Mouse (Mus musculus): Measurements from ENCODE around the gene Olfr767. TPM values are rescaled to one million over a fixed set of nuclear protein-coding genes. Genes with fewer than 3 reads are reported as not detected.
"Not testable (repeated sequence)": the region's sequence is repeated elsewhere in the genome, so short reads cannot be mapped to it uniquely, and the experiment has no call there.

Gene Olfr767
- polyA plus RNA-seq (2012), result not detected in 2 replicates

- H3K4me1 ChIP-seq (ENCODE audit: control insufficient read depth); H3K36me3 ChIP-seq (ENCODE audit: control insufficient read depth); H3K27me3 ChIP-seq (ENCODE audit: control insufficient read depth); H3K4me3 ChIP-seq (replicated peaks); H3K9me3 ChIP-seq (ENCODE audit: control insufficient read depth, low read length): not testable (repeated sequence)
These were observed at the start of gene Olfr767 for GRCm38 (mm10) chr10:129082810-129083209. Gene Olfr767 (minus strand): TSS chr10:129082910.

- H3K4me3 ChIP-seq (replicated peaks), result no peak within 1 kb of the TSS
- H3K27me3 ChIP-seq (ENCODE audit: control insufficient read depth), result no peaks in the 10 kb centered on the region
- H3K9me3 ChIP-seq (ENCODE audit: control insufficient read depth, low read length), result peaks cover 23% of the 10 kb centered on the region
- TF ChIP-seq TAL1 (IDR thresholded peaks at IDR 0.05; ENCODE audit: low read length), result no peak
- TF ChIP-seq GATA1 (IDR thresholded peaks at IDR 0.05; ENCODE audit: low read length), result no peak
- no peaks in the 10 kb centered on the region for H3K4me1 ChIP-seq (ENCODE audit: control insufficient read depth)
- no peaks in the 10 kb centered on the region for H3K36me3 ChIP-seq (ENCODE audit: control insufficient read depth)
These were observed 35.1 kb upstream of the Olfr767 start, which contains the start of gene Olfr769 for GRCm38 (mm10) chr10:129117761-129118160. Gene Olfr769 (minus strand): TSS chr10:129117861.

DNA sequence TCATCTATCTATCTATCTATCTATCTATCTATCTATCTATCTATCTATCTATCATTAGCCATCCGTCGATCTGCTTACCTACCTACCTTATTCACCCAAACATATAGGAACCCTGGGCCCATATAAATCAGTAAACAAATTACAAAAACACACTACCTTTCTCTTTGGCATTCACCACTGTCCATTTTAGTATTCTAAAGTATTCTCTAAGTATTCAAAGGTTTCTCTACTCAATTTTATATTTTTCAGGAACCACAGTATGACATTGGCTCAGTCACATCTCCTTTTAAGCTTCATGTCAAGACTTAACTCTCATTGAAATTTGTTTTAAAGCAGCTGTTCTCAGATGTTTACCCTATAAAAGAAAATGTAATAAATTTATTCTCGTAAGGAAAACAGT, 32.4 kb upstream of the Olfr767 start:
- no peak for TF ChIP-seq GATA1 (IDR thresholded peaks at IDR 0.05; ENCODE audit: low read length)
- TF ChIP-seq TAL1 (IDR thresholded peaks at IDR 0.05; ENCODE audit: low read length), result no peak

GRCm38 (mm10) chr10:129101231-129101630, 18.5 kb upstream of the Olfr767 start:
- TF ChIP-seq GATA1 (IDR thresholded peaks at IDR 0.05; ENCODE audit: low read length), result no peak
- no peaks in the 10 kb centered on the region for H3K36me3 ChIP-seq (ENCODE audit: control insufficient read depth)
- no peak overlapping the region for H3K4me3 ChIP-seq (replicated peaks)
- H3K27me3 ChIP-seq (ENCODE audit: control insufficient read depth), result no peaks in the 10 kb centered on the region
- peaks cover 10% of the 10 kb centered on the region for H3K9me3 ChIP-seq (ENCODE audit: control insufficient read depth, low read length)
- no peaks in the 10 kb centered on the region for H3K4me1 ChIP-seq (ENCODE audit: control insufficient read depth)

More for the DNA sequence above, 32.4 kb upstream of the Olfr767 start:
- Histone ChIP-seq H3K36me3 (ENCODE audit: control insufficient read depth) (no peaks in the 10 kb centered on the region), H3K27me3 (ENCODE audit: control insufficient read depth) (no peaks in the 10 kb centered on the region), H3K9me3 (ENCODE audit: control insufficient read depth, low read length) (peaks cover 34% of the 10 kb centered on the region), H3K4me3 (replicated peaks) (no peak overlapping the region), H3K4me1 (ENCODE audit: control insufficient read depth) (no peaks in the 10 kb centered on the region)

DNA sequence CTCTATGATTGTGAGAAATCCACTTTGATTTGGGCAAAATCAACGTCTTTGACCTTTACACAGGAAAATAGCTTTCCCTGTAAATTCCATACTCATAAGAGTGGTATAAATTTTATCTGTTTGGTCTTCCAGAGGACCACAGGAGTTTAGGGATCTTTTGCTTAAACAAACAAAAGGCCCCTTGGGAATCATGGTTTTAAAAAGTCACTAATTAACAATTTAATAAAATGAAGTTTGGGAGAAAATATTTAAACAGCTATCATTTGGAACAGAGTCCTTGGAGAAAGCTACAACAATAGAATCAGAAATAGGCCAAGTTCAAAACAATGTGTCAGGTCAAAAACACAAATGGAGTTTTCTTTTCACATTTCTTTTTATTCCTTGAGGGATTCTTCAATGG, 16.6 kb upstream of the Olfr767 start, which contains the start of gene Olfr768:
TSS of gene Olfr768 (minus strand) at position 101 of the 400 bp plus-strand sequence.
- Histone ChIP-seq H3K9me3 (ENCODE audit: control insufficient read depth, low read length) (peaks cover 5% of the 10 kb centered on the region), H3K27me3 (ENCODE audit: control insufficient read depth) (no peaks in the 10 kb centered on the region), H3K4me3 (replicated peaks) (no peak within 1 kb of the TSS), H3K4me1 (ENCODE audit: control insufficient read depth) (no peaks in the 10 kb centered on the region), H3K36me3 (ENCODE audit: control insufficient read depth) (no peaks in the 10 kb centered on the region)
- TF ChIP-seq TAL1 (IDR thresholded peaks at IDR 0.05; ENCODE audit: low read length) (no peak), GATA1 (IDR thresholded peaks at IDR 0.05; ENCODE audit: low read length) (no peak)

- H3K4me1 ChIP-seq (ENCODE audit: control insufficient read depth), result no peaks in the 10 kb centered on the region
- H3K4me3 ChIP-seq (replicated peaks), result no peak within 1 kb of the TSS
- TF ChIP-seq GATA1 (IDR thresholded peaks at IDR 0.05; ENCODE audit: low read length) (no peak), TAL1 (IDR thresholded peaks at IDR 0.05; ENCODE audit: low read length) (no peak)
- H3K27me3 ChIP-seq (ENCODE audit: control insufficient read depth), result no peaks in the 10 kb centered on the region
- no peaks in the 10 kb centered on the region for H3K9me3 ChIP-seq (ENCODE audit: control insufficient read depth, low read length)
- H3K36me3 ChIP-seq (ENCODE audit: control insufficient read depth), result no peaks in the 10 kb centered on the region
These were observed 13.8 kb downstream of the Olfr767 start, which contains the start of gene Olfr766-ps1 for GRCm38 (mm10) chr10:129068877-129069276. Gene Olfr766-ps1 (minus strand): TSS chr10:129068977.

DNA sequence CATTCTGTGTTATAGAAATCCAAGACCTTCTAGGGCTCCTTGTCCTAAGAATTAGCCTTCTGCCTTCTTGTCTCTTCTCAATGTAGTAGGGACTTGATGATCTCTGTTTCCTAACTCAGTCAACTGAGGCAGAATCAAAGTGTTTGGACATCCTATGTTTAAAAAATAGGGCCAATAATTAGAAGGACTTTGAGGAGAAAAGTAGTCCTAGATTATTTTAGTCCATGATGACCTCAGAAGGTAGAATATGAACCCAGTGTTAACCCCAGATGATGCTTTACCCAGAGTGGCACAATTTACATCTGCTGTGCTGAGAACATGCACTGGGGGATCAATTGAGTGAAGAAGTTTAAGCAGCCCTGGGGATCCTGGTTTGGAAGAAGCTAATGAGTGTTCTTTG, 32.8 kb downstream of the Olfr767 start, which contains the start of gene Olfr765:
TSS of gene Olfr765 (minus strand) at position 101 of the 400 bp plus-strand sequence.
- H3K27me3 ChIP-seq (ENCODE audit: control insufficient read depth); H3K4me1 ChIP-seq (ENCODE audit: control insufficient read depth); H3K9me3 ChIP-seq (ENCODE audit: control insufficient read depth, low read length); H3K4me3 ChIP-seq (replicated peaks); H3K36me3 ChIP-seq (ENCODE audit: control insufficient read depth): not testable (repeated sequence)

DNA sequence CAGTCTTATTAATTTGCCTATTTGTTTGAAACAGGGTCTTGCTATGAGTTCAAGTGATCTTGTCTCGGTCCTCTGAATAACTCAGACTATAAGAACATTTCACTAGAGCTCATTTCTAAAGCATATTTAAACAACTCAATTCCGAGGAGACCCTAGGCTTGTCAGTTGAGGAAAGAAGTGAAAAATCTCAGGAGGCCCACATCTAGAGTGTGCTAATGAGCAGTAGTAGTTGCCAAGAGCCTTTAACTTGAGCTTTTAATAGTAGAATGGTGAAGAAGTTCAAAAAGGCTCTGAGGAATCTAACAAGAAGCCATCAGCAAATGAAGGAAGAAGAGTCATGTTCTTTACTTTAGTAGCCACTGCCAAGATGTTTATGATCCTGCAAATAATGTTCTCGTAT, 42.9 kb downstream of the Olfr767 start, which contains the start of gene Olfr764-ps1:
TSS of gene Olfr764-ps1 (minus strand) at position 101 of the 400 bp plus-strand sequence.
- Histone ChIP-seq H3K4me1 (ENCODE audit: control insufficient read depth) (no peaks in the 10 kb centered on the region), H3K9me3 (ENCODE audit: control insufficient read depth, low read length) (peaks cover 5% of the 10 kb centered on the region; the same call in 1 of the 2 replicates), H3K4me3 (replicated peaks) (no peak within 1 kb of the TSS), H3K27me3 (ENCODE audit: control insufficient read depth) (no peaks in the 10 kb centered on the region), H3K36me3 (ENCODE audit: control insufficient read depth) (no peaks in the 10 kb centered on the region)
- TF ChIP-seq GATA1 (IDR thresholded peaks at IDR 0.05; ENCODE audit: low read length) (no peak), TAL1 (IDR thresholded peaks at IDR 0.05; ENCODE audit: low read length) (no peak)

DNA sequence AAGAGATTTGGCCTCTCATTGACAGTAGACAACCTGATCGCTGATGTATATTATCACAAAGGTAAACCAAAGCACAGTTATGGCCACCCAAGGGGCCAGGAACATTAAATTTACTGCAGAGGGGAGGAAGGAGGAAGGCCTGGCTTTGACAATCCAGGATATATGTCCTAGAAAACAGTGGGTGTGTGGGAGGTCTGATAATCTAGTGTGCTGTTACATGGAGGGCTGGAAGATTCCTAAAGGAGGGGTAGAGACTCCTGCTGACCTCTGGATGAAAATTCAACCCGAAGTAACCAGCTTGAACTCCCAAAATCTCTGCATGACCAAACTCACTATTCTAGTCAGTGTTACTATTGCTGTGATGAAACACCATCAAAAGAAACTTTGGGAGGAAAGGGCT, 54.4 kb downstream of the Olfr767 start:
- H3K27me3 ChIP-seq (ENCODE audit: control insufficient read depth), result no peaks in the 10 kb centered on the region
- TF ChIP-seq TAL1 (IDR thresholded peaks at IDR 0.05; ENCODE audit: low read length) (no peak), GATA1 (IDR thresholded peaks at IDR 0.05; ENCODE audit: low read length) (no peak)

GRCm38 (mm10) chr10:129026018-129026662, 56.6 kb downstream of the Olfr767 start:
- TF ChIP-seq GATA1 (IDR thresholded peaks at IDR 0.05; ENCODE audit: low read length) (no peak), TAL1 (IDR thresholded peaks at IDR 0.05; ENCODE audit: low read length) (no peak)
- H3K27me3 ChIP-seq (ENCODE audit: control insufficient read depth), result no peaks in the 10 kb centered on the region
- no peaks in the 10 kb centered on the region for H3K9me3 ChIP-seq (ENCODE audit: control insufficient read depth, low read length)
- no peaks in the 10 kb centered on the region for H3K36me3 ChIP-seq (ENCODE audit: control insufficient read depth)
- H3K4me1 ChIP-seq (ENCODE audit: control insufficient read depth), result no peaks in the 10 kb centered on the region
- no peak overlapping the region for H3K4me3 ChIP-seq (replicated peaks)

More for the DNA sequence above, 54.4 kb downstream of the Olfr767 start:
- Histone ChIP-seq H3K4me3 (replicated peaks) (no peak overlapping the region), H3K4me1 (ENCODE audit: control insufficient read depth) (no peaks in the 10 kb centered on the region), H3K36me3 (ENCODE audit: control insufficient read depth) (no peaks in the 10 kb centered on the region), H3K9me3 (ENCODE audit: control insufficient read depth, low read length) (no peaks in the 10 kb centered on the region)

Other genes starting within 250 kb of the Olfr767 start
- not detected in 2 replicates for gene Gdf11, start 191.2 kb downstream of the Olfr767 start, polyA plus RNA-seq (2012)
- 0.04 and 0.21 TPM in 2 replicates for gene Cd63, start 181.9 kb downstream of the Olfr767 start, polyA plus RNA-seq (2012)
- 0.06 and 0.17 TPM in 2 replicates for gene Rdh5, start 160.0 kb downstream of the Olfr767 start, polyA plus RNA-seq (2012)
- gene Bloc1s1, start 158.9 kb downstream of the Olfr767 start, polyA plus RNA-seq (2012), result 16.6 and 25.2 TPM in 2 replicates
- gene Itga7, start 149.1 kb downstream of the Olfr767 start, polyA plus RNA-seq (2012), result 0.07 TPM in 1 of 2 replicates, not detected in the other
- not detected in 2 replicates for gene Mettl7b, start 121.9 kb downstream of the Olfr767 start, polyA plus RNA-seq (2012)
- not detected in 2 replicates for gene Olfr9, start 93.5 kb downstream of the Olfr767 start, polyA plus RNA-seq (2012)
- gene Olfr763, start 72.1 kb downstream of the Olfr767 start, polyA plus RNA-seq (2012), result not detected in 2 replicates
- gene Olfr764-ps1, start 43.0 kb downstream of the Olfr767 start, polyA plus RNA-seq (2012), result not detected in 2 replicates
- not detected in 2 replicates for gene Olfr765, start 32.9 kb downstream of the Olfr767 start, polyA plus RNA-seq (2012)
- not detected in 2 replicates for gene Olfr766-ps1, start 13.9 kb downstream of the Olfr767 start, polyA plus RNA-seq (2012)
- not detected in 2 replicates for gene Olfr768, start 16.5 kb upstream of the Olfr767 start, polyA plus RNA-seq (2012)
- not detected in 2 replicates for gene Olfr769, start 35.0 kb upstream of the Olfr767 start, polyA plus RNA-seq (2012)
- gene Olfr770, start 56.1 kb upstream of the Olfr767 start, polyA plus RNA-seq (2012), result not detected in 2 replicates
- gene Olfr771, start 81.8 kb upstream of the Olfr767 start, polyA plus RNA-seq (2012), result not detected in 2 replicates
- not detected in 2 replicates for gene Olfr772, start 95.0 kb upstream of the Olfr767 start, polyA plus RNA-seq (2012)
- gene Olfr773, start 104.5 kb upstream of the Olfr767 start, polyA plus RNA-seq (2012), result not detected in 2 replicates
- gene Olfr774, start 153.3 kb upstream of the Olfr767 start, polyA plus RNA-seq (2012), result not detected in 2 replicates
- gene Olfr775, start 165.5 kb upstream of the Olfr767 start, polyA plus RNA-seq (2012), result 0.01 TPM in 1 of 2 replicates, not detected in the other
- gene Olfr776, start 176.2 kb upstream of the Olfr767 start, polyA plus RNA-seq (2012), result 0.06 TPM in 1 of 2 replicates, not detected in the other
- gene Olfr777, start 188.6 kb upstream of the Olfr767 start, polyA plus RNA-seq (2012), result 0.04 TPM in 1 of 2 replicates, not detected in the other
- gene Olfr780, start 235.2 kb upstream of the Olfr767 start, polyA plus RNA-seq (2012), result not detected in 2 replicates
- gene Olfr781, start 245.9 kb upstream of the Olfr767 start, polyA plus RNA-seq (2012), result not detected in 2 replicates